Mouse (Mus musculus): ENCODE results near the gene Irx3.

- no peak for TF ChIP-seq CTCF (IDR thresholded peaks at IDR 0.05; ENCODE audit: low read depth, low read length)
- TF ChIP-seq TAL1 (conservative IDR thresholded peaks at IDR 0.05; ENCODE audit: low read depth, low read length): no peak
- TF ChIP-seq GATA1 (IDR thresholded peaks at IDR 0.05; ENCODE audit: borderline replicate concordance, low read length): no peak
- no peak for TF ChIP-seq POLR2AphosphoS5 (IDR thresholded peaks at IDR 0.05; ENCODE audit: insufficient replicate concordance, low read depth, low read length)
- no peak for TF ChIP-seq GATA2 (IDR thresholded peaks at IDR 0.05; ENCODE audit: borderline replicate concordance, low read depth, low read length)
Observed at GRCm38 (mm10) chr8:91787194-91787895, 14.5 kb downstream of the Irx3 start.

Data from G1E (cell line).